Mouse (Mus musculus): ENCODE data around the gene Aldh3a1.

Aldh3a1 gene

DNA sequence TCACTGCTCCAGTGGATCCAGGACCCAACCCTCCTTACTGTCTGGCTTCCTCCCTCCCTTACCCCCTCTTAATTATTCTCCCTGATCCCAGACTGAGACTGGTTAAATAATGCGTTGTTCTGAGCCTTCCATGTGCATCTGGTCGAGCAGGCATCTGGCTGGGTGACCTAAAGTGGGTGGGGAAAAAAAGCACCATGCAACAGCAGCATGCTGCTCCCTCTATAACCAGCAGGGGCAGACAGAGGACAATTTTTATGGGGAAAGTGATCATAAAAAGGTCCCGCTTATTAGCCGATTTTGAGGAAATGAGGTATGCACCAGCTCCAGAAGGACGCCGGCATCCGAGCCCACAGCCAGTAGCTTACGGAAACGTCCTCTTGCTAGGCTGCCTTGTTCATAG lies 24.0 kb downstream of the Aldh3a1 start:
- in situ Hi-C loops (cut with MboI, MseI): no loop called here

DNA sequence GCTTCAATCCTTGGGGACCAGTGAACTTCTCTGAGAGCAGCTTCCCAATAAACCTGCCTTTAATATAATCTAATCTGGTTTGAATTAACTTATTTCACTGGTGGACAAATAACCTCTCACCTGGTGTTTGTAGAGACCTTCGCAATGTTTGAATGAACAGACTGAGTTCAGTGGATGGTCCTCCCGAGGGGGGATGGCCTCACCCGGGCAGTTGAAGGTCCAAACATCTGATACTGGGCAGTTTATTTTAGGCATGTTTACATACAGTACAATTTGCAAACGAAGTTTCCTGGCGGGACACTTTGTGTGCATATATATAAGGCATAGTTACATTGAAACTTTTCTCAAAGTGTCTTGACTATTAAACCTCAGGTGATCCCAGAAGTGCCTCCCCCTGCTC lies 26.8 kb downstream of the Aldh3a1 start:
- in situ Hi-C loops (cut with MboI, MseI): no loop called here

DNA sequence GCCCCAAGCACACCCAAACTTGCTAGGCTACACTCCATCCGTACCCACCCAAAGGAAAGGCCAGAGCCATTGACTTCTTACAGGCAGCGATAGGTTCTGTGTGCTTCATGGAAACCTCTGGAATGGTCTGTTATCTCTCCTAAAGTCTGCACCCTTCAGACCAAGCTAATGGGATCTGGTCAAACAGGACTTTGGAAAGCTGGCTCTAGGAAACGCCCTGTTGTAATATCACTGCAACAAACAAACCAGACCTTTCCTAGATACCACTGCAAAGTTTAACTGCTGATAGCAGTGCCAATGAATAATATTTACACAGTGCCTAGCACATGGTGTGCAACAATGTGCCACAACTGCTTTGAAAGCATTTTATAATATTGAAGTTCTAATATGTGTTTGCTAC lies 28.7 kb downstream of the Aldh3a1 start:
- in situ Hi-C loops (cut with MboI, MseI): no loop called here

DNA sequence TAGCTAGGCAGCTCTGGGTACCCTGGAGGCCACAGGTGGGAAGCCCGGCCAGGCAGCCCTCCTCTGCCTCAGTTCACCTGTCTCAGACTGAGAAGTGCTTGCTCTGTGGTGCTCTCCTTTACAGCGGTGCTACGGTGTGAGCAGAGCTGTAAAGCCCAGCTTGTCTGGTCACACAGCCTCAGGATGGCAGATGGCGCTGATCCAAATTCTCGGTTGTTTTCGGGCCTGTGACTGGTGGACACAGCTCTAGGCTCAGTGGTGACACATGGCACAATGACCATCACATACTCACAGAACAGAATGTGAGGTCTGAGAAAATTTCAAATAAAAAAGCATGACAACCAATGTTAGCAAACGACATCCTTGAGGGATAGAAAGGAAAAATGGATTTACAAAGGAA lies 37.1 kb downstream of the Aldh3a1 start:
- in situ Hi-C loops (cut with MboI, MseI): no loop called here

DNA sequence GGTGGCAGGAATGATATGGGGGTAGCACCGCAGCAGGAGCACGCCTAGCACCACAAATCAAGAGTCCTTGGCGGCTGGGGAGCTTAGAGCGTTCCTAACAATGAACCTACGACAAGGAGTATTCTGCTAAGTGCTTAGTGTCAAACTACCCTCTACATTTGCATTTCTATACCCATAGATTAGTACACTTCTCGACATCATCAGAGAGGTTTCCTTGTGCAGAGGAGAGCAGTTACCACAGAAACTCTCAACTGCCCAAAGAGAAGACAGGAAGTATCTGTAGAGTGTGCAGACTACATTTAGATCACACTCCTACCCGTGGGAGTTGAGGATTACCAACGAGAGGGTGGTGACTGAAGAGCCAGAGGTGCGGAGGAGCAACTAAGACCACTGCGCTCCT lies 44.4 kb downstream of the Aldh3a1 start:
- in situ Hi-C loops (cut with MboI, MseI): loop anchor here (10.0 kb wide), 1 partner anchor 1113 kb away; no protein-coding TSS in a partner anchor

DNA sequence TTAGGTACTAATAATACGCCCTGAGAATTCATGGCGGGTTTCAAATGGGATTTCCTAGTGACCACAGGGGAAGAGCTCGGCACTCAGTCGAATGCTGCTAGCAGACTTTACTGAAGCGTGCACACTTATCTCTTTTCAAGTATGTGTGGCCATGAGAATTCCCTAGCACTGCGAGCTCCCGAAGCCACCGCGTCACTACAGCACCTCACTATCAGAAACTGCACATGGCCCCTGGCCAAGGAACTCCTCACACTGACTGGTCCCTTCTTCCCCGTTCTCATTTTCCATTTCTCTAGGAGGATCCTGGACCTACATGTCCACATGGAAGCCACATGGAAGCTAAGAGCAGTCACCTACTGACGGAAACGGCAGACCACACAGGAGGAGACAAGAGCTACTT lies 45.5 kb downstream of the Aldh3a1 start:
- in situ Hi-C loops (cut with MboI, MseI): loop anchor here (10.0 kb wide), 1 partner anchor 1112 kb away; no protein-coding TSS in a partner anchor

DNA sequence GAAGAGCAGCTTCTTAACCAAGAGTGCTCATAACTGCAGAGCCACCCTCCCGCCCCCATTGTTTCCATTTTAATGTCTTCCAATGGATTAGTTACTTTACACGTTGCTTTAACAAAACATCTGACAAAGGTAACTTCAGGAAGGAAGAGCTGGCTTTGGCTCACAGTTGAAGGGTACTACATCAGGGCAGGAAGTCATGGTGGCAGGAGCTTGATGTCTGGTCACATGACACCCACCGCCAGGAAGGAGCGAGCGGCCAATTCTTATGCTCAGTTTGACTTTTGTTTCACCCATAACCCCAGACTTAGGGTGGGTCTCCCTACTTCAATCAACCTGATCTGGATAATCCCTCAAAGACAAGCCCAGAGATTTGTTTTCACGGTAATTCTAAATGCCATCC lies 51.8 kb downstream of the Aldh3a1 start:
- in situ Hi-C loops (cut with MboI, MseI): loop anchor here (10.0 kb wide), 1 partner anchor 1106 kb away; no protein-coding TSS in a partner anchor

DNA sequence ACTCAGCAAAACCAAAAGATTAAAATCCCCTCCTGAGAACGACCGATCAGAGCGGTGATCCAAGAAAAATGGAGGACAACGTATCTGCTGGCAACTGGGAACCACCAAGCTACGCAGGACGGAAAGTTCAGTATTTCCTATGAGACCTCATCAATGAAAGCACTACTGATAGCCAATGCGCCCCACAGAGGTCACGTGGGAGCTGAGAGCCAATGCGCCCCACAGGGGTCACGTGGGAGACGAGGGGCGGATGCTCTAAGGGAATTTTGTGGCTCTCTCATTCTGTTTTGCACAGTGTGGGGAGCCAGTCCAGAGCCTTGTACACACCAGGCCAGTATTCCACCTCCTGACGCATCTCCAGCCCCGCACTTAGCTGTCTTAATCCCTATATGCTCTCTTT lies 55.2 kb downstream of the Aldh3a1 start:
- in situ Hi-C loops (cut with MboI, MseI): no loop called here

DNA sequence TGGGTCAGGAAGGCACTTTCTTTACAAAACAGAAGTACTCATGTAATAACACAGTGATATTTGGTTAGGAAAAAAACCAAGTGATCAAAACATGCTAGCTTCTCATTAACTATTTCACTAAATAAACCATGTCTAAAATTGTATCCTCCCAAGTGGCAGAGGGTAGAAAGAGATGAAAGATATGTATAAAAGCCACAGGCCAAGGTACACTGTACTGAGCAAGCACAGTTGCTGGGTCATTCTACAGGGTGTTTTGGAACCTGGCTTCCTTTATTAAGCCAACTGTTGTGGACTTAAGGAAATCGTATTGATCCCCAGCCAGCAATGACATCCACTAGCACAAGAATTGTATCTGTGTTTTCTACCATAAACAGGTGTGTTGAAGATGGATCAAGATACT lies 56.5 kb downstream of the Aldh3a1 start:
- in situ Hi-C loops (cut with MboI, MseI): no loop called here

DNA sequence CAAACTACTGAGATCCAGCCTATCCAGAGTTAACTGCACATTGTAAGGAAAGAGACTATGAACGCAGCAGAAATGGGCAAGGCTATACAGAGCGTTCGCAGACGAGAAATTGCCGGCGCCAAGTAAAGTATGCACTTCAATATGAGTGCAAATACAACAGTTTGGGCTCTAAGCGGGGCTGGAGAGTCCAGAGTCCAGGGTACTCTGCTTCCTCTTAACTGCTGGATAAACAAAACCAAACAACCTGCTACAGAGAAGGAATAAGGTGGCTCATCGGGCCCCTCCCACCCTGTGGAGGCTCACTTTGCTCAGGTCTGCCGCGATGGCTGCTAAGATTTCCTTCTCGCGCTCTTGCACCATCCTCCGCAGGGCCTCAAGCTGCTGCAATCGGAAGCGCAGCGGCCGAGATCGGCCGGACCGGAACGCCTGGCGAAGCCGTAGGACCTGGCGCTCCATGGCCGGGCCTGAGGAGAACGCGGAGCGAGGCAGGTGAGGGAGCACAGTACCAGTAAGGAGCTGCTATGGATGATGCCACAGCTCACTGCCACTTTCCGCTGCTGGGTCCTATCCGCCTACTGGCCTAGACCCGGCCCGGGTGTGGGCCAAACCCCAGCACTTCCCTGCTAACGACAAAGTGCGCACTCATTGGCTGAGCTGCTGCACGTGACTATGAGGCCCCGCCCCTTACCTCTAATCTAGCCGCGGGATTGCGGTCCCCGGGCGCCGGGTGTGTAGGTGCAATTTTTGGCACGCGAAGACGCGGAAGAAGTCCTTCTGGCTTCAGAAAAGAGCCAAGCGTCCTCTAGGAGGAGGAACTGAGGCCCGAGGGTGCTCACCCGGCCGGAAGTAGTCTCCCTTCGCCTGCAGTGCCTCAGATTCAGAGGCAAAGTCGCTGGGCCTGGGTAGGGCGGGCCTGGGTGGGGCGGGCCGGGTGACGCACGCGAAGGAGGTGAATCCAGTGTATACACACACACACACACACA lies 59.5 kb downstream of the Aldh3a1 start, which contains the start of gene Aldh3a2:
Aldh3a2 (minus strand) TSS at position 914 of the 983 bp plus-strand sequence.
- in situ Hi-C loops (cut with MboI, MseI): no loop called here
